Mouse (Mus musculus) regulatory T cell (primary cell): ENCODE data around the gene Bsn.

Experiments
- in situ Hi-C: fragments of 300-600 bp; cut with MboI, MseI; formaldehyde crosslinking; loops from one replicate; pipeline ENCODE4 v1.15.1; 2025; ENCODE audit warnings: high pct_unique_total_duplicates

Bsn gene

DNA sequence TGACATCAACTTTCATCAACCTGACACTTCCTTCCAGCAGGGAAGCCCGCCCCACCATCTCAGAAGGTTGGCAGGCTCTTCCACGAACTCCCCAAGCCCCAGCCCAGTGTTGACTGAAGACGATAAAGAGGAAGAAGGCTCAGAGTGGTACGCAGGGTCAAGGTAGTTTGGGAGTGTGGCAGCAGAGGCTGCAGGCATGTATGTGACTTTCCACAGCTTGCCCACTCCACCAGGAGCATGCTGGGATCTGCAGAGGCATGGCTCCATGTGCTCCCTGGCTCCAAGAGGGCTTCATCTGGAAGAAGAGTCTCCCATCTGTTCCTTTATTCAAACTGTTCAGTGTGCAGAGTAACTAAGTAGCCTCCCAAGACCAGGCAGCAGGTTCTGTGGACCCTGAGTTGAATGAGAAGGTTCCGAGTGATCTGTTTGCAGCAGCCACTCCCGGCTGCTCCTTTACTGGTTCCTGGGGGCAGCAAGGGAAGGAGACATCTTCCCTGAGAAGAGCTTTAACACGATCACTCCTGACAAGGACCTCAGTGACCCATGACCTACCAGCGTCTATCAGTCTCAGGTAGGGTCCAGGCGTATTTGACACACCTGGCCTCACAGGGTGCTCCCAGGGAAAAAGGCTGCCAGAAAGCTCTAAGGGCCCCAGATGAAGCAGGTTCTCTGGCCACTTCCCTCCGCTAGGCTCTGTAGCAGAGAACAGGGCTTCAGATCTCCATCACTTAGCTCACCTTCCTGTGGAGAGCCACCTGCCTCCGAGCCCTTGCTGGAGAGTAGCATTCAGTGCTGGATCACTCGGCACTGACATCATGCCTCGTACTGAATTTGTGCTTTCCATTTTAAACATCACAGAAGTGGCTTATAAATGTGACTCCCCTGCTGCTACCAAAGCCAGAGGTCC is 60.9 kb downstream of the Bsn start:
- in situ Hi-C loops: no loop called here

- in situ Hi-C loops: no loop called here
Observed at GRCm38 (mm10) chr9:108128248-108128647, 61.9 kb downstream of the Bsn start.

GRCm38 (mm10) chr9:108126436-108127180 is 63.6 kb downstream of the Bsn start:
- in situ Hi-C loops: no loop called here

GRCm38 (mm10) chr9:108125731-108126130 is 64.5 kb downstream of the Bsn start:
- in situ Hi-C loops: no loop called here

DNA sequence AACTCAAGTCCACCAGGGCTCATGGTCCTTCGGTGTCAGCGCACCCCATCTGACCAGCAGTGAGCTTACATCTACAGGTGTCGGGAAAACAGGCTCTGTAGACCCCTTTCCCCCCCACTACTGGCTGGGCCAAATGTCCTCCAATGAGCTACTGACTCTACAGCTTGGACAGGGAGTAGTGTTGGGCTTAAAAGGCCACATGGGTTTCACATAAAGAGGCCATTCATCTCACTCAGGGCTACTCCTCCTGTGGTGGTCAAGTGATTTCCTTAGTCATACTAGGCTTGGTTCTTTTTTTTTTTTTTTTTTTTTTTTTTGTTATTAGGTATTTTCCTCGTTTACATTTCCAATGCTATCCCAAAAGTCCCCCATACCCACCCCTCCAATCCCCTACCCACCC is 66.3 kb downstream of the Bsn start:
- in situ Hi-C loops: no loop called here

DNA sequence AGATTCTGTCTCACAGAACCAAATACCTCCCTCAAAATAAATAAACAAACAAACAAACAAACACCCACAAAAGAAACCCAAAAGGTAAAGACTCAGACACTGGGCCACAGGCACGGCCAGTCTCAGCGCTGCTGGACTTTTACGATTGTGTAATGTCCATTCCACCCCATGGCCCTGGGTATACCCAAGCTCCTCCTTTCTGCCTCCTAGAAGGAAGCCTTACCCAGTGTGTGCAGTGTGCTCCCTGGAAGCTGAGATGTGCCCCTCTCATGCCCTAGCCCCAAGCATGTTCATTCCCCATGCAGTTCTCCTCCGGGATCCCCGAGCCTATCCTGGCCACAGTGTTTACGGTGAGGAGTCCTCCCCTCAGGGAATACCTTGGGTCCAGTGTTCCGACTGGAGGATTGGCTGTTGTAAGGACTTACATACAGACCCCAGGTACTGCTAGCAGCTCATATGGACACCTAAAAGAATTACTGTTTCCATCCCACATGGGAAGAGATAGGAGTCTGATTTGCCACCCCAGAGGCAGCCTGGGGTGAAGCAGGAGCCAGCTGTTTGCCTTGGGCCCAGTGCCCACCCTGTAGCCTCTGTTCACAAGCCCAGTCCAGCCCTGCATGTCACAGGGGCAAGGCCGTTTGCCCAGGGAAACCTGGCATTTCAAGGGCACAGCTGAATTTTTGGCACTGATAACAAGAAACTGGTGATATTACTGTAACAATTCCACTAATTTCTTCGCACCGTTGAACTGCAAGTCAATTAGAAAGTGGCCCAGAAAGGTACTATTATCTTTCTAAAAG is 68.8 kb downstream of the Bsn start:
- in situ Hi-C loops: no loop called here

GRCm38 (mm10) chr9:108120671-108121070 is 69.5 kb downstream of the Bsn start:
- in situ Hi-C loops: no loop called here

DNA sequence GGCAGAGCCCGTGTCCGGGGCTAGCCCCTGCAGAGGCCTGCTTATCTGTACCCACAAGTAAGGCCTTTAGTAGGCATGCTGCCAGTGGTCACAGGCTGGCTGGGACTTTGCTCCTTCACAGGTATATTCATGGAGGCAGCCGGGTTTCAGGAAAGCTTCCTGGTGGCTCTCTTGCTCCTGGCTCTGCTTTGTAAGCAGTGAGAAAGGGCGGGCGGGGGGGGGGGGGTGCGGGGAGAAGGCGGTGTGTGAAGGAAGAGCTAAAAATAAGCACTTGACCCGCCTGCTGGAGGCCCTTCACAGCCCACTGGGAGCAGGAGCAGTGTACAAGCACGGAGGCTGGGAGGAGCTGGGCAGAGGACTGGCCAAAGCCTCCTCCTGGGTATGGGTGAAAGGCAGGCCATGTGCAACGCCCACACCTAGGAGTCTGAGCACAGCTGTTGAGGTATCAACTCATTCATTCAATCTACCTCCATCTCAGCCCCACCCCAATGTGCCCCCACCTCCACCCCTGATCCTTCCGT is 70.2 kb downstream of the Bsn start:
- in situ Hi-C loops: no loop called here

DNA sequence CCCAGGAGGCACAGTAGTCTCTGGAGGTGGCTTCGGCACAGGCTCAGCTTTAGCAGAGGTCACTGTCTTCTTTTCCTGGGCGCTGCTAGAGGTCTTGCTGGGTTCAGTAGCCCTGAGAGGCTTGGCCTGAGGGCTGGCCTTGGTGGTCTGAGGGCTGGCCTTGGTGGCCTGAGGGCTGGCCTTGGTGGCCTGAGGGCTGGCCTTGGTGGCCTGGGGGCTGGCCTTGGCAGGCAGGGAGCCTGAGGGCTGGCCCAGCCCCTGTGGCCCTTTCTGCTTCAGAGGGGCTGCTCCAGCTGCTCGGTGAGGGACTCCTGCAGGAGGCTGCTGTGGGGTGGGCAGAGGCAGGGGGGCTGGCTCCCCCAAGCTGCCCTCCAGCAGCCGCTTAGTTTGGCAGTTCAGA is 73.0 kb downstream of the Bsn start:
- in situ Hi-C loops: no loop called here

DNA sequence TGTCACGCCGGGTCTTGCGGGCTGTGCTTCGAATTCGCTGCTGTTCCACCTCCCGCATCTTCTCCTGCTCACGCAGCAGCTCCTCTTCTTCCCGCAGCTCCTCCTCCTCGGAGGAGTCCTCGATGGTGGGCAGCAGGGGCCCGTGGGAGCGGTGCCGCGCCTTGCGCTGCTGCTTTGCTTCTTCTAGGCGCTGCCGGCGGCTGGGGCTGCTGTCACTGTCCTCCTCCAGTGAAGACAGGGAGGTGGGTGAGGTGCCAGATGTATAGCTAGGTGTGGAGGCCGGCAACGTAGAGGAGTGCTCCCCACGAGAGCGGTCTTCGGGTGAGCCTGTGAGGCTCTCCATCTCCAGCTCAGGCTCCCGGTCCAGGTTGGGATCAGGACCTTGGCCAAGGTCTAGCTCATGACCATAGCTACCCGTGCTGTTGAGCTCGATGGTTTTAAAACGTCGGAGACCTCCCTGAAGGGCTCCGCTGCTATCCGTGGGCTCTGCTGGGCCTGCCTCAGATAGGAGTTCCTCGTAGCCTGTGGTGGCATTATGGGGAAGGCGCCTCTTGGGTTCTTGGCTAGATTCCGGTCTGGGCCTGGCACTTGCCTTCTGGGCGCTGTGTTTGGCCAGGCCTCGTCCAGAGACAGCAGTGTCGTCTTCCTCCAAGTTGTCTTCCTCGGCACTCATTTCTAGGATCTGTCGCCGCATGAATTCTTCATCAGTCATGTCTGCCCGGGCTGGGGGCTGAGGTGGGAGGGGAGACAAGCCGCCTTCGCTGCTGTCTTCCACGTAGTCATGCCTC is 74.7 kb downstream of the Bsn start:
- in situ Hi-C loops: no loop called here

DNA sequence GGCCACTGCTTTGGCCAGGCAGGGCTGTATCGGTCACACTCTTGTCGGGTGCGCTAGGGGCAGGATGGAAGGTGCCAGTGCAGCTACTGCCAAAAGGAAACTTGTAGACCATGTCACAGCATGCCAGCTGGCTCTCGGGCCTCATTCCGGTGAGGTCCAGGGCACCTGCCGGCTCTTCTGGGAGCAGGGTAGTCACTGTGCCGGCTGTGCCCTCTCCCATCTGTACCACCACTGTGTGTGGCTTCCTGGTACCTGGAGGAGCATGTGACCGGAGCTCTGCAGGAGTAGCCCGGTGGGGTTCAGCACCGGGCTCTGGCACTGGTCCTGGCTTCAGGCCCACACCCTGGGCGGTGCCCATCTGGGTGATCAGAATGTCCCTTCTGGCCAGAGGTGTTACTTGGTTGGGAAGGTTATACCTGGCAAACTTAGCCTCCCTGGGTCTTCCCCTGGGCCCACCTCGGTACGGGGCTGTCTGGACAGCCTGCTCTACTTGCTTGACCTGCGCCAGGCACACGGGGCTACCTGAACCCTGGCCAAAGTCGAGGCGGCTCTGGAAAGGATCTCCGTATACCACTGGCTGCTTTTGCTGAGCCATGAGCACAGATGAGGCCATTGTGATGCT is 77.4 kb downstream of the Bsn start:
- in situ Hi-C loops: no loop called here

DNA sequence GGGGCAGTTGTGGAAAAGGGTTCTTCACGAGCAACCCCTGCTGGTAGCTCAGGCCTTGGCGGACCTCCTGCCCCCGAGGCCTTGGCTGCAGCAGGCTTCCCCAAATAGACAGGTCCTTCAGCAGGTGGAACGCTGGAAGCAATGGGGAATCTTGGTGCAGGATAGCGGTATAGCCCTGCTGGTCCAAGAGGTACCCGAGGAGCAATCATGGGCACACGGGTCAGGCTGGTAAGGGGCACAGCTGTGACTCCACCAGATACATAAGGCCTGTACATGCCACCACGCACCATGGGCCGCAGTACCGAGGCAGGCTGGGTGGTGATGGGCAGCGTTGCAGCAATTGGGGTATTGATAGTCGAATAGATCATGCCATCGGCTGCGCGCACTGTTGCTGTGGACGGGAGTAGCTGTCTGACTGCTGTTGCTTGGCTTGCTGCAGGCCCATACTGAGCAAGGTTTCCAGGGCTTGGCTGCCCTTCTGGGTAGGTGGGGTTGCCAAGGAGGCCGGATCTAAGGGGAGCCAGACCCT is 78.5 kb downstream of the Bsn start:
- in situ Hi-C loops: no loop called here

- in situ Hi-C loops: no loop called here
Observed at GRCm38 (mm10) chr9:108111101-108111592, 79.0 kb downstream of the Bsn start.

DNA sequence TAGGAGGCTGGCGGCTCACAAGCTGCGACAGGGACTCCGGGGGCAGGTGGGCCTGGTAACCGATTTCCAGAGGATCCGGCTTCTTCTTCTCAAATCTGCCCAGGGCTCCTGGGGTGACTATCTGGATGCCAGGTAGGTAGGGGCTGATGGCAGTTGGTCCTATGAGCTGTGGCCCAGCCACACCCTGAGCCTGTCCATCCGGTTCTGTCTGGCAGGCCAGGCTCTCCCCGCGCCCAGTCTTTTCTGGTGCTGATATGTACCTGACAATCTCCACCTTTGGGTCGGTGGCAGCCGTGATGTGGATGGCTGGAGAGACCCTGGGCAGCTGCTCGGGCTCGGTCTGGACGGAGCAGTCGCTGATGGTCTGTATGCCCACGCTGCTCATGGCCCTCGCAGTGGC is 80.0 kb downstream of the Bsn start:
- in situ Hi-C loops: no loop called here

DNA sequence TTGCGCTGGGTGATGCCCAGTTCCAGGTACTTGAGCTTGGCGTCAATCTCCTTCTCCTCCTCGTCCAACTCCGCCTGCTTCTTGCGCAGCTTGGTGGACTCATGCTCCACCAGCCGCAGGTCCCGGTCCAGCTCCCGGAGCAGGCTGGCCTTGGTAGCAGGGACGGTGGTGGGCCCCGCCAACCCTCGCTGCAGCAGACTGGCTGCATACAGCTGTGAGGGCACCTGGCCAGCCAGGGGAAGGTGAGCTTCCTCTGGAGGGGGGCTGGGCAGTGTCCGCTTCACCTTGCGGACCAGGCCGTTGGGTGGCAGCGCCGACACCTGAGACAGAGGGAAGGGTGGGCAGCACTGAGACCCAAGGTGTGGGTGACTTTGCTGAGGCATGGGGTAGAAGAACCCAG is 82.3 kb downstream of the Bsn start:
- in situ Hi-C loops: no loop called here

GRCm38 (mm10) chr9:108106090-108106489 is 84.1 kb downstream of the Bsn start:
- in situ Hi-C loops: no loop called here

- in situ Hi-C loops: no loop called here
Observed at GRCm38 (mm10) chr9:108105549-108105863, 84.7 kb downstream of the Bsn start.

DNA sequence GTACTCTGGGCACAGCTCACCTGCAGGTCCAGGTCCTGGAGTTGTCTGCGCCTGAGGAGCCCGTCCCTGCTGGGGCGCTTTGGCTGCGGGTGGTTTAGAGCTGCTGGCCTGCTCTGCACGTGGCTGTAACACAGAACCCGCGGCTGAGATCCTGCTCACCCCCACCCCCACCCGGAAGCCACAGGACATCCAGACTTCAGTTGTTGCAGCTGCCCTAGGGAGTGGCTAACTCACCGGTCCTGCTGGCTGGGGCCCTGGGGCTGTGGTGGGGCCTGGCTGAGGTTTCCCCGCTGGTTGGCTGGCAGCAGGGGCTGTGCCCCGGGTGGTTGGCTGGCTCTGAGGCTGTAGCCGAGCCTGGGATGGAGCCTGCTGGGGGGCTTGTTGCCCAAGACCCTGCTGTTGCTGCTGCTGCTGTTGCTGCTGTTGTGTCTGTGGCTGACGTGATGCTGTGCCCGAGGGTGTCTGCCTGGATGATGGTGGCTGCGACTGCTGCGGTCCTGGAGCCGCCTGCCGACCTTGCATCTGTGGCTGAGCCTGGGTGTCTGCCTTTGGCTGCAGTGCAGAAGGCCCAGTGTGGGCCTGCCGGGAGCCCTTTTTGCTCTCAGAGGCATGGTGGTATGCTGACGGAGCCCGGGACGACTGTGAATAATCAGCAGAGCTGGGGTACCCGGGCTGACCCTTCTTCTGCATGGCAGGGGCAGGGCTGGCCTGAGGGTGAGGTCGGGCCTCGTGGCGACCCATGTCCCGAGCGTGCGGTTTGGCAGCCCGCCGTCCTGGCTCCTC is 85.2 kb downstream of the Bsn start:
- in situ Hi-C loops: no loop called here

GRCm38 (mm10) chr9:108099619-108100018 is 90.6 kb downstream of the Bsn start:
- in situ Hi-C loops: loop anchor here (5.0 kb wide), 1 partner anchor 103 kb away; no protein-coding TSS in a partner anchor
